Comparison of ENCODE assay signal across 37 mouse cellular contexts in the genomic region with DNA sequence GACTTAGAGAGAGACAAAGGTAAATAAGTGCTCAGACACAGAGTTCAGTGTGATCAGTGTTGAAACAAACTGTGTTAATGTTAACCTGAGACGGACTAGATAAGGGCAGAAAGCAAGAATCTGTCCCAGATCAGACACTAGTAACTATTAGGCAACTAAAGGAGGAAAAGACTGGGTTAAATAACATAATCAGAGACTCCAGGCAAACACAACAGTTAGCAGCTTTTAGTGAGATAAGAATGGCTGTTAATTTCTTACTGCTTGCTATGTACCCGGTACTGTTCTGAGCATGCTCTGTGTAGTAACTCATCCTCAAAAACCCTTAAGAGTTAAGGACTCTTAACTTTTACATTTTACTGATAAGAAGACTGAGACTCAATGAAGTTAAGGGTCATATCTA. TPM values are rescaled to one million over a fixed set of nuclear protein-coding genes. Genes with fewer than 3 reads are reported as not detected.
A peak's percentile ranks its signal among the peaks of the same experiment; 100 is the strongest.
DNase-seq lines count a peak whose midpoint lies in the region; ATAC-seq and TF ChIP-seq lines count a peak whose summit lies in the region.
"Had no signal": no experiment of that assay in that cellular context is flagged by ENCODE, and none has a peak within 500 bp of the region (broad histone marks: within the 10 kb centered on the region; RNA-seq: fewer than 3 reads in every experiment).

No protein-coding gene starts in this region.

- no peaks in the 10 kb centered on the region for H3K79me2 ChIP-seq in MEL (ENCODE audit: control insufficient read depth, insufficient read depth, low read length, poor library complexity)

- no peak for TF ChIP-seq POLR2A in MEL (IDR thresholded peaks at IDR 0.05; ENCODE audit: control insufficient read depth in 1 of 2, insufficient read depth in 1 of 2, low read depth in 1 of 2, low read length in 2 of 2, poor library complexity in 1 of 2)

- DNase-seq in MEL (ENCODE audit: low read depth, low spot score), result peak; percentile 76
- peak; percentile 56 for DNase-seq in c-Kit-positive CD71-positive TER-119-positive erythroid progenitor cells, embryonic 14.5 days (ENCODE audit: low spot score)
- peak; percentile 46 to 53 (median 47) for DNase-seq in liver, embryonic 14.5 days (ENCODE audit: low read depth in 3 of 3, low spot score in 3 of 3)
- no peak for DNase-seq in layer of hippocampus, postnatal 14 days (ENCODE audit: low spot score in 2 of 2)
- DNase-seq in limb, embryonic 10.5 days (ENCODE audit: low spot score), result no peak
- DNase-seq: adrenal gland, postnatal 10 days; B cell, adult 2 months; cerebellum, adult 11-12 months; cerebellum, adult 9-11 months; forebrain, postnatal 0 days; heart, adult 2 months; heart, postnatal 4 days; kidney, adult 9 months; kidney, postnatal 10 days; layer of hippocampus, adult 9-11 months; left cerebral cortex, postnatal 4 days; lung, postnatal 4 days; retina, postnatal 1 day; right cerebral cortex, postnatal 25 days; spleen, adult 18-20 months had no signal

- peak; percentile 85 for ATAC-seq in liver, embryonic 14.5 days (ENCODE audit: insufficient read depth)
- peak; percentile 94 for ATAC-seq in megakaryocyte-erythroid progenitor cell, adult 5-6 weeks (replicated peaks; ENCODE audit: low FRiP score, low TSS enrichment, poor library complexity, severe bottlenecking)
- ATAC-seq: forebrain, postnatal 0 days; intestine, embryonic 16.5 days; midbrain, embryonic 15.5 days had no signal

- no peaks in the 10 kb centered on the region for H3K9me3 ChIP-seq in MEL (replicated peaks; ENCODE audit: insufficient read depth, low read length)
- H3K9me3 ChIP-seq in liver, embryonic 14.5 days (ENCODE audit: control insufficient read depth, low read length), result no peaks in the 10 kb centered on the region
- no peaks in the 10 kb centered on the region for H3K9me3 ChIP-seq in limb, embryonic 10.5 days (replicated peaks)
- H3K9me3 ChIP-seq: forebrain, embryonic 12.5 days; heart, embryonic 12.5 days; hindbrain, embryonic 13.5 days; limb, embryonic 15.5 days; midbrain, embryonic 15.5 days; neural tube, embryonic 15.5 days had no signal

- H3K4me1 ChIP-seq in MEL (ENCODE audit: control insufficient read depth in 1 of 2, insufficient read depth in 2 of 2, low read length in 2 of 2), result peaks cover 16 to 18% of the 10 kb centered on the region in 2 experiments
- peaks cover 11 to 21% of the 10 kb centered on the region in 2 experiments for H3K4me1 ChIP-seq in liver, embryonic 14.5 days (replicated peaks; ENCODE audit: control insufficient read depth in 2 of 2, insufficient read depth in 2 of 2, low read length in 1 of 2)
- H3K4me1 ChIP-seq in limb, embryonic 10.5 days, result no peaks in the 10 kb centered on the region
- H3K4me1 ChIP-seq: forebrain, embryonic 12.5 days; heart, embryonic 12.5 days; hindbrain, embryonic 13.5 days; limb, embryonic 15.5 days; midbrain, embryonic 15.5 days; neural tube, embryonic 15.5 days had no signal

- no peak for TF ChIP-seq CTCF in MEL (IDR thresholded peaks at IDR 0.05 in 2 of 3, conservative IDR thresholded peaks at IDR 0.05 in 1 of 3; ENCODE audit: control insufficient read depth in 1 of 3, insufficient read depth in 1 of 3, low read depth in 2 of 3, low read length in 3 of 3, poor library complexity in 1 of 3, severe bottlenecking in 1 of 3)
- TF ChIP-seq CTCF in liver, embryonic 14.5 days (IDR thresholded peaks at IDR 0.05; ENCODE audit: low read depth), result no peak

- peak; percentile 93 to 95 for TF ChIP-seq EP300 in MEL (IDR thresholded peaks at IDR 0.05; ENCODE audit: low read depth in 1 of 2, low read length in 2 of 2)
- peak; percentile 93 for TF ChIP-seq EP300 in liver, embryonic 14.5 days (IDR thresholded peaks at IDR 0.05; ENCODE audit: low read depth)

- no peak overlapping the region for H3K4me3 ChIP-seq in MEL (ENCODE audit: control insufficient read depth in 1 of 2, insufficient read depth in 1 of 2, low read depth in 2 of 2, low read length in 2 of 2)
- H3K4me3 ChIP-seq in liver, embryonic 14.5 days (ENCODE audit: insufficient read depth in 1 of 2, low read depth in 2 of 2, low read length in 2 of 2), result no peak overlapping the region
- H3K4me3 ChIP-seq in limb, embryonic 10.5 days, result no peak overlapping the region
- H3K4me3 ChIP-seq: erythroblast, embryonic 14.5 days; forebrain, embryonic 12.5 days; heart, adult 2 months; heart, embryonic 12.5 days; hindbrain, embryonic 13.5 days; left cerebral cortex, adult 2 months; limb, embryonic 15.5 days; midbrain, embryonic 15.5 days; neural tube, embryonic 15.5 days had no signal

- WGBS in liver, embryonic 14.5 days (ENCODE audit: insufficient replicate concordance), result 10% methylated on average over 2 of the region's 2 CpGs
- 98% methylated on average over 2 of the region's 2 CpGs for WGBS in limb, embryonic 10.5 days

- H3K27ac ChIP-seq in MEL (ENCODE audit: control insufficient read depth, low read depth, low read length), result no peak overlapping the region; the same call in 1 of the 2 replicates
- H3K27ac ChIP-seq in liver, embryonic 14.5 days, result no peak overlapping the region
- no peak overlapping the region for H3K27ac ChIP-seq in limb, embryonic 10.5 days
- H3K27ac ChIP-seq: forebrain, embryonic 12.5 days; heart, adult 2 months; hindbrain, embryonic 13.5 days; left cerebral cortex, adult 2 months; limb, embryonic 15.5 days; midbrain, embryonic 15.5 days; neural tube, embryonic 15.5 days had no signal

- peaks cover 0 to 12% of the 10 kb centered on the region in 2 experiments; a peak in 2 of 4 replicates for H3K36me3 ChIP-seq in MEL (ENCODE audit: control insufficient read depth in 1 of 2, insufficient read depth in 2 of 2, low read length in 2 of 2)
- no peaks in the 10 kb centered on the region for H3K36me3 ChIP-seq in liver, embryonic 14.5 days (replicated peaks; ENCODE audit: control insufficient read depth, insufficient read depth, low read depth)
- no peaks in the 10 kb centered on the region for H3K36me3 ChIP-seq in limb, embryonic 10.5 days
- H3K36me3 ChIP-seq: forebrain, embryonic 12.5 days; heart, embryonic 12.5 days; hindbrain, embryonic 13.5 days; limb, embryonic 15.5 days; midbrain, embryonic 15.5 days; neural tube, embryonic 15.5 days had no signal

- no peak overlapping the region for H3K9ac ChIP-seq in MEL (ENCODE audit: control insufficient read depth, low read depth, low read length, poor library complexity, severe bottlenecking)
- H3K9ac ChIP-seq in liver, embryonic 14.5 days (replicated peaks), result no peak overlapping the region
- H3K9ac ChIP-seq: forebrain, embryonic 12.5 days; forebrain, postnatal 0 days; heart, embryonic 12.5 days; hindbrain, embryonic 13.5 days; limb, embryonic 15.5 days; midbrain, embryonic 15.5 days; neural tube, embryonic 15.5 days had no signal

- TF ChIP-seq RAD21 in MEL (IDR thresholded peaks at IDR 0.05; ENCODE audit: low read depth, low read length), result no peak

- no peaks in the 10 kb centered on the region for H3K27me3 ChIP-seq in MEL (ENCODE audit: control insufficient read depth in 1 of 2, insufficient read depth in 2 of 2, low read length in 2 of 2)
- no peaks in the 10 kb centered on the region for H3K27me3 ChIP-seq in liver, embryonic 14.5 days (ENCODE audit: control insufficient read depth, insufficient read depth, low read length)
- no peaks in the 10 kb centered on the region for H3K27me3 ChIP-seq in limb, embryonic 10.5 days (ENCODE audit: low read depth, poor library complexity, severe bottlenecking)
- H3K27me3 ChIP-seq: forebrain, embryonic 12.5 days; heart, embryonic 12.5 days; hindbrain, embryonic 13.5 days; limb, embryonic 15.5 days; midbrain, embryonic 15.5 days; neural tube, embryonic 15.5 days had no signal

- no peak overlapping the region for H3K4me2 ChIP-seq in liver, embryonic 14.5 days (ENCODE audit: low read depth)
- H3K4me2 ChIP-seq: forebrain, embryonic 12.5 days; heart, embryonic 12.5 days; hindbrain, embryonic 13.5 days; limb, embryonic 15.5 days; midbrain, embryonic 15.5 days; neural tube, embryonic 15.5 days had no signal

RNA-seq across cellular contexts. Expression of gene Gif, which starts 21.4 kb away (rescaled TPM):
- not detected in 2 replicates for total RNA-seq in MEL (2012; rRNA removed)
- not detected for polyA plus RNA-seq in MEL (2012; ENCODE audit: insufficient read depth in 1 of 2, insufficient read length in 2 of 2, low read depth in 1 of 2, low replicate concordance in 2 of 2, missing spikeins in 1 of 2)
- polyA plus RNA-seq in liver, embryonic 14.5 days (2012; rRNA removed), result 0.02 and 0.03 TPM in 2 replicates
- 0.13 TPM in 1 of 2 replicates, not detected in the other for polyA plus RNA-seq in liver, embryonic 14.5 days (2014; fragmentation: Nextera tagmentation; extraction: Ambion mirVana)
- total RNA-seq in megakaryocyte-erythroid progenitor cell, adult 5-6 weeks (2014; fragmentation: Nextera tagmentation), result not detected in 2 replicates
- total RNA-seq in megakaryocyte-erythroid progenitor cell, adult 5-6 weeks (2017), result not detected in 2 replicates
- total RNA-seq in layer of hippocampus, postnatal 14 days (2021), result not detected
- polyA plus RNA-seq in limb, embryonic 10.5 days (2016; fragmentation: Nextera tagmentation; extraction: Ambion mirVana), result not detected in 2 replicates
- total RNA-seq: adrenal gland, postnatal 10 days; forebrain, postnatal 0 days; gastrocnemius, adult 8-10 months; gastrocnemius, postnatal 4 days; heart, adult 2 months; heart, postnatal 4 days; left cerebral cortex, adult 2 months; left cerebral cortex, postnatal 4 days had no signal
- polyA plus RNA-seq: embryonic facial prominence, embryonic 14.5 days; erythroblast, embryonic 14.5 days; forebrain, embryonic 12.5 days; forebrain, postnatal 0 days; heart, adult 2 months; heart, embryonic 12.5 days; heart, postnatal 0 days; hindbrain, embryonic 13.5 days; intestine, embryonic 16.5 days; limb, embryonic 15.5 days; midbrain, embryonic 15.5 days; neural tube, embryonic 15.5 days had no signal

RNA-seq across cellular contexts. Expression of gene Oosp3, which starts 29.1 kb away (rescaled TPM):
- total RNA-seq in MEL (2012; rRNA removed), result not detected in 2 replicates
- polyA plus RNA-seq in MEL (2012; ENCODE audit: insufficient read depth in 1 of 2, insufficient read length in 2 of 2, low read depth in 1 of 2, low replicate concordance in 2 of 2, missing spikeins in 1 of 2), result not detected
- not detected in 2 replicates for polyA plus RNA-seq in liver, embryonic 14.5 days (2012; rRNA removed)
- polyA plus RNA-seq in liver, embryonic 14.5 days (2014; fragmentation: Nextera tagmentation; extraction: Ambion mirVana), result not detected in 2 replicates
- total RNA-seq in megakaryocyte-erythroid progenitor cell, adult 5-6 weeks (2014; fragmentation: Nextera tagmentation), result not detected in 2 replicates
- not detected in 2 replicates for total RNA-seq in megakaryocyte-erythroid progenitor cell, adult 5-6 weeks (2017)
- not detected for total RNA-seq in layer of hippocampus, postnatal 14 days (2021)
- polyA plus RNA-seq in limb, embryonic 10.5 days (2016; fragmentation: Nextera tagmentation; extraction: Ambion mirVana), result not detected in 2 replicates
- total RNA-seq: adrenal gland, postnatal 10 days; forebrain, postnatal 0 days; gastrocnemius, adult 8-10 months; gastrocnemius, postnatal 4 days; heart, adult 2 months; heart, postnatal 4 days; left cerebral cortex, adult 2 months; left cerebral cortex, postnatal 4 days had no signal
- polyA plus RNA-seq: embryonic facial prominence, embryonic 14.5 days; erythroblast, embryonic 14.5 days; forebrain, embryonic 12.5 days; forebrain, postnatal 0 days; heart, adult 2 months; heart, embryonic 12.5 days; heart, postnatal 0 days; hindbrain, embryonic 13.5 days; intestine, embryonic 16.5 days; large intestine, adult 2 months; limb, embryonic 15.5 days; lung, embryonic 16.5 days; midbrain, embryonic 15.5 days; neural tube, embryonic 15.5 days; testis, adult 2 months had no signal

RNA-seq across cellular contexts. Expression of gene Oosp1, which starts 35.0 kb away (rescaled TPM):
- not detected in 2 replicates for total RNA-seq in MEL (2012; rRNA removed)
- not detected for polyA plus RNA-seq in MEL (2012; ENCODE audit: insufficient read depth in 1 of 2, insufficient read length in 2 of 2, low read depth in 1 of 2, low replicate concordance in 2 of 2, missing spikeins in 1 of 2)
- 0.04 and 0.08 TPM in 2 replicates for polyA plus RNA-seq in liver, embryonic 14.5 days (2012; rRNA removed)
- polyA plus RNA-seq in liver, embryonic 14.5 days (2014; fragmentation: Nextera tagmentation; extraction: Ambion mirVana), result 0.22 TPM in 1 of 2 replicates, not detected in the other
- total RNA-seq in megakaryocyte-erythroid progenitor cell, adult 5-6 weeks (2014; fragmentation: Nextera tagmentation), result not detected in 2 replicates
- total RNA-seq in megakaryocyte-erythroid progenitor cell, adult 5-6 weeks (2017), result 3.4 TPM in 1 of 2 replicates, not detected in the other
- not detected for total RNA-seq in layer of hippocampus, postnatal 14 days (2021)
- polyA plus RNA-seq in limb, embryonic 10.5 days (2016; fragmentation: Nextera tagmentation; extraction: Ambion mirVana), result not detected in 2 replicates
- total RNA-seq: forebrain, postnatal 0 days; gastrocnemius, adult 8-10 months; gastrocnemius, postnatal 4 days; heart, adult 2 months; heart, postnatal 4 days; left cerebral cortex, adult 2 months; left cerebral cortex, postnatal 4 days had no signal
- polyA plus RNA-seq: embryonic facial prominence, embryonic 14.5 days; erythroblast, embryonic 14.5 days; forebrain, embryonic 12.5 days; forebrain, postnatal 0 days; heart, adult 2 months; heart, embryonic 12.5 days; heart, postnatal 0 days; hindbrain, embryonic 13.5 days; intestine, embryonic 16.5 days; large intestine, adult 2 months; limb, embryonic 15.5 days; lung, embryonic 16.5 days; midbrain, embryonic 15.5 days; neural tube, embryonic 15.5 days; testis, adult 2 months had no signal

RNA-seq across cellular contexts. Expression of gene Mrpl16, which starts 44.3 kb away (rescaled TPM):
- total RNA-seq in MEL (2012; rRNA removed), result 58.3 and 59.6 TPM in 2 replicates
- polyA plus RNA-seq in MEL (2012; ENCODE audit: insufficient read depth in 1 of 2, insufficient read length in 2 of 2, low read depth in 1 of 2, low replicate concordance in 2 of 2, missing spikeins in 1 of 2), result 10 to 100 TPM in 1 of 2 experiments, not detected in 1; 46.8 TPM
- polyA plus RNA-seq in liver, embryonic 14.5 days (2012; rRNA removed), result 14.0 and 27.7 TPM in 2 replicates
- 41.8 and 43.9 TPM in 2 replicates for polyA plus RNA-seq in liver, embryonic 14.5 days (2014; fragmentation: Nextera tagmentation; extraction: Ambion mirVana)
- 73.6 and 85.5 TPM in 2 replicates for total RNA-seq in megakaryocyte-erythroid progenitor cell, adult 5-6 weeks (2014; fragmentation: Nextera tagmentation)
- 112 and 131 TPM in 2 replicates for total RNA-seq in megakaryocyte-erythroid progenitor cell, adult 5-6 weeks (2017)
- total RNA-seq in layer of hippocampus, postnatal 14 days (2021), result 10 to 100 TPM; 37.9 to 41.2 TPM
- 54.2 and 63.0 TPM in 2 replicates for polyA plus RNA-seq in limb, embryonic 10.5 days (2016; fragmentation: Nextera tagmentation; extraction: Ambion mirVana)

Comparison
In these comparisons a context has a peak if more than half of its experiments do, and no peak if none do; other contexts are left out.
1. DNase-seq: peak in MEL (single experiment), c-Kit-positive CD71-positive TER-119-positive erythroid progenitor cells, embryonic 14.5 days (single experiment) and liver, embryonic 14.5 days (3 of 3); none in layer of hippocampus, postnatal 14 days (0 of 2) and limb, embryonic 10.5 days (single experiment).